Mouse (Mus musculus) T-helper 17 cell (primary cell): ENCODE data around the gene Bcl2l1.

ENCODE experiments used
- in situ Hi-C, 2 experiments: fragments of 300-600 bp; cut with MboI, MseI; formaldehyde crosslinking; loops; 1 replicate in 1 of 2; 2 replicates in 1 of 2; pipeline ENCODE4 v1.15.1; 2025; ENCODE audit warnings: high pct_unique_total_duplicates in 2 of 2

Bcl2l1 gene

GRCm38 (mm10) chr2:152831019-152831878 lies at the start of gene Bcl2l1:
TSS of gene Bcl2l1 (minus strand) at chr2:152831728.
- in situ Hi-C loops = loop anchor here (5.0 kb wide), 3 partner anchors 64 to 144 kb away; partner anchors contain the start of gene Mcts2 (in 1 of the 2)

GRCm38 (mm10) chr2:152880898-152881297 lies 49.4 kb upstream of the Bcl2l1 start:
- in situ Hi-C loops = loop anchor here (10.0 to 25.0 kb wide), 3 partner anchors 514 to 1981 kb away; partner anchors contain the start of gene Tbc1d20 (in 1 of the 2)

GRCm38 (mm10) chr2:152878239-152878638 lies 46.7 kb upstream of the Bcl2l1 start:
- in situ Hi-C loops = loop anchor here (25.0 kb wide), 2 partner anchors 591 to 1984 kb away; partner anchors contain the start of gene Tbc1d20 (in 1 of the 2)

- in situ Hi-C loops = no loop called here
These were observed 31.8 kb upstream of the Bcl2l1 start for GRCm38 (mm10) chr2:152863346-152863745.

GRCm38 (mm10) chr2:152862638-152863037 lies 31.1 kb upstream of the Bcl2l1 start:
- in situ Hi-C loops = no loop called here

- in situ Hi-C loops = no loop called here
These were observed 30.4 kb upstream of the Bcl2l1 start for GRCm38 (mm10) chr2:152861891-152862290.

GRCm38 (mm10) chr2:152859501-152859900 lies 28.0 kb upstream of the Bcl2l1 start:
- in situ Hi-C loops = loop anchor here in 1 of 2 experiments (5.0 kb wide), 1 partner anchor 33 kb away; no protein-coding TSS in a partner anchor

- in situ Hi-C loops = no loop called here
These were observed 16.9 kb upstream of the Bcl2l1 start for GRCm38 (mm10) chr2:152848466-152848865.

- in situ Hi-C loops = no loop called here
These were observed 16.3 kb upstream of the Bcl2l1 start, which contains the start of gene Tpx2 for GRCm38 (mm10) chr2:152847815-152848302. TSS of gene Tpx2 (plus strand) at chr2:152847964.

- in situ Hi-C loops = no loop called here
These were observed 15.7 kb upstream of the Bcl2l1 start for GRCm38 (mm10) chr2:152847057-152847814.

GRCm38 (mm10) chr2:152842741-152843140 lies 11.2 kb upstream of the Bcl2l1 start:
- in situ Hi-C loops = loop anchor here in 1 of 2 experiments (5.0 kb wide), 1 partner anchor 100 kb away; no protein-coding TSS in a partner anchor

GRCm38 (mm10) chr2:152839256-152839655 lies 7.7 kb upstream of the Bcl2l1 start:
- in situ Hi-C loops = no loop called here

GRCm38 (mm10) chr2:152830021-152830921 lies 1.3 kb downstream of the Bcl2l1 start:
- in situ Hi-C loops = loop anchor here (5.0 kb wide), 3 partner anchors 63 to 143 kb away; partner anchors contain the start of gene Mcts2 (in 1 of the 2)

- in situ Hi-C loops = loop anchor here in 1 of 2 experiments (5.0 kb wide), 1 partner anchor 42 kb away; no protein-coding TSS in a partner anchor
These were observed 2.1 kb downstream of the Bcl2l1 start for GRCm38 (mm10) chr2:152829367-152829881.

- in situ Hi-C loops = loop anchor here in 1 of 2 experiments (5.0 kb wide), 1 partner anchor 41 kb away; no protein-coding TSS in a partner anchor
These were observed 3.0 kb downstream of the Bcl2l1 start for GRCm38 (mm10) chr2:152828532-152828931.

- in situ Hi-C loops = loop anchor here in 1 of 2 experiments (5.0 kb wide), 1 partner anchor 41 kb away; no protein-coding TSS in a partner anchor
These were observed 3.5 kb downstream of the Bcl2l1 start for GRCm38 (mm10) chr2:152828011-152828370.

- in situ Hi-C loops = loop anchor here in 1 of 2 experiments (5.0 kb wide), 1 partner anchor 40 kb away; no protein-coding TSS in a partner anchor
These were observed 4.1 kb downstream of the Bcl2l1 start for GRCm38 (mm10) chr2:152827321-152828010.

GRCm38 (mm10) chr2:152826481-152826880 lies 5.0 kb downstream of the Bcl2l1 start:
- in situ Hi-C loops = loop anchor here in 1 of 2 experiments (5.0 kb wide), 1 partner anchor 39 kb away; no protein-coding TSS in a partner anchor

- in situ Hi-C loops = loop anchor here in 1 of 2 experiments (5.0 kb wide), 1 partner anchor 38 kb away; no protein-coding TSS in a partner anchor
These were observed 5.8 kb downstream of the Bcl2l1 start for GRCm38 (mm10) chr2:152825713-152826112.
